Mouse (Mus musculus): Measurements from ENCODE around the gene Tgm2.

DNA sequence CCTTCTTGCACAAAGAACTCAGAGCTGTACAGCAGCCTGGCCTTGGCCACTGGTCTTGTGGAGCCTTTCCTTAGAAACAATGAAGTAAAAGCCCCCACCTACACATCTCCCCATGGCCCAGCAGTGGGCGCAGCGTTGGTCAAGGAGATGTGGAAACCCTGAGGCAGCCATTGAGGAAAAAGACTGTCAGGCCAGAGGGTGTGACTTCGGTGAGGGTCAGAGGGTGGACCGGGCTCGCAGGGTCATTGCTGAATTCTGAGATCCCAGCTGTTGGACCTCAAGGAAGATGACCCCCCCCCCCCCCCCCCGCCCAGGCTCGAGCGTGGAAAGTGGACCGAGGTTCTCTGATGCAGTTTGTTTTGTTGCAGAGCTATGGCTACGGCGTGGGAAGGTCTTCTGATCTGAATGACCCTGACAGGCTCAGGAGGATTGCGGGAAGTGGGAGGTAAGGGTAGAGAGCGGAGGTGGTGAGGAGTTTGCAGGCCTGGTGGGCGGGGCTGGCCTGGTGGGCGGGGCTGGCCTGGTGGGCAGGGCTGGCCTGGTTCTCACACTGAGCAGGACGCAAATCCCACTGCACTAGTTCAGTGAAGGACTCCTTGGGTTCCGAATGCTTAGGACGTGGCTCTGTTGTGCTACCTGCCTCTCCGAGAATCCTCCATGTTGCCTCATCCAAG, 32.6 kb upstream of the Tgm2 start:
- TF ChIP-seq CTCF (IDR thresholded peaks at IDR 0.05; ENCODE audit: control insufficient read depth, insufficient read depth, insufficient replicate concordance, low read depth, low read length) (no peak), POLR2A (IDR thresholded peaks at IDR 0.05; ENCODE audit: control insufficient read depth, low read depth, low read length) (no peak)

Measured in testis, adult 2 months (tissue).